Mouse (Mus musculus) forebrain, embryonic 15.5 days (tissue): ENCODE measurements at regions not wholly inside any gene's neighbourhood (a gene's known extent, or its start where the extent isn't known, plus 50 kb on each side); places are given as distances from the start of the nearest gene placed in this dataset.
"Not testable (repeated sequence)": the region's sequence is repeated elsewhere in the genome, so short reads cannot be mapped to it uniquely, and the experiment has no call there.

Experiments
- ATAC-seq: fragments of 200-750 bp; cut with Nextera tagmentation; replicated peaks from 2 replicates; pipeline ENCODE4 v1.8.0; 2017; ENCODE audit warnings: mild to moderate bottlenecking, moderate TSS enrichment, moderate library complexity
- H3K27ac ChIP-seq: fragments of 300-500 bp; sonication (generic); replicated peaks from 2 replicates; pipeline ENCODE4 v1.5.1; 2015; ENCODE audit warnings: mild to moderate bottlenecking, inconsistent platforms
- H3K27me3 ChIP-seq: fragments of 300-500 bp; sonication (generic); 2 replicates; pipeline ENCODE4 v1.6.1; 2015; ENCODE audit warnings: inconsistent platforms
- H3K36me3 ChIP-seq: fragments of 300-500 bp; sonication (generic); 2 replicates; pipeline ENCODE4 v1.6.1; 2015; ENCODE audit warnings: mild to moderate bottlenecking, inconsistent platforms
- H3K4me1 ChIP-seq: fragments of 300-500 bp; sonication (generic); 2 replicates; pipeline ENCODE4 v1.6.1; 2015; ENCODE audit warnings: inconsistent platforms
- H3K4me2 ChIP-seq: fragments of 300-500 bp; sonication (generic); replicated peaks from 2 replicates; pipeline ENCODE4 v1.6.1; 2015; ENCODE audit warnings: mild to moderate bottlenecking, inconsistent platforms
- H3K4me3 ChIP-seq: fragments of 300-500 bp; sonication (generic); 2 replicates; pipeline ENCODE4 v1.5.1; 2015; ENCODE audit warnings: mild to moderate bottlenecking, inconsistent platforms
- H3K9ac ChIP-seq: fragments of 300-500 bp; sonication (generic); replicated peaks from 2 replicates; pipeline ENCODE4 v1.6.1; 2015; ENCODE audit warnings: mild to moderate bottlenecking, inconsistent platforms
- H3K9me3 ChIP-seq: fragments of 300-500 bp; sonication (generic); 2 replicates; pipeline ENCODE4 v1.6.1; 2016; ENCODE audit warnings: inconsistent platforms
- WGBS: fragments of 180-500 bp; shearing (Covaris S2); methylation state at CpG from one replicate; pipeline ENCODE4 v1.1.7; 2015; ENCODE audit warnings: mixed read lengths; 5-methylcytosine and 5-hydroxymethylcytosine counted together

DNA sequence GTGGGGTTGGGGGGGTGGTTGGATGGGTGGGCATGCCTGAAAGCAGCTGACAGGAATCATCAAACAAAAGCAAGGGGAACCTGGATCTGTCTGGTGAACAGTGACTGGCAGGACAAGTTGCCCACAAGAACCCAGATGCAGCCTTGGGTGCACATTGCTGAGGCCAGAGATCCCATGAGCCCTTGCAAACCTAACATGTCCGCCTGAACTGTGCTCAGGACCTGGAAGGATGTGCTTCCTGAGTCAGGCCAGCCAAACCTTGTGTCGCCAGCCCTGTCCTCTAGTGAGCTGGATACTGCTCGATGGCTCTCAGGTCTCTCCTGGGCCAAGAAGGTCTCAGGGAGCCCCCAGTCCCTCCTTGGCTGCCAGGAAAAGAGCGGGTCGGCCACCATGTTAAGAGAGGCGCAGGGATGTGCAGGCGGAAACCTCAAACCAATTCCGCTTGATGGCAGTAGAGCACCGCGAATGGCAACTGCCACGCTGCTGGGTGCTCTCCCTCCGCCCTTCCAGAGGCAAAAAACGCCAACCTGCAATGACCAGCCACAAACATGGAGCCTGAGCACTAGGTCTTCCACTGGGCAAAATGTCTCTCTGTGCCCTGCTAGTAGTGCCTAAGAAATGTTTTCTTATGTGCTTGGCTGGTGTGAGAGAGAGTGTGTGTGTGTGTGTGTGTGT, 140.2 kb downstream of the Pls3 start:
- not testable (repeated sequence) for H3K4me2 ChIP-seq, H3K27me3 ChIP-seq, H3K9me3 ChIP-seq, ATAC-seq, H3K9ac ChIP-seq, H3K4me1 ChIP-seq, H3K27ac ChIP-seq, H3K4me3 ChIP-seq, H3K36me3 ChIP-seq
- 69% methylated on average over 10 of the region's 13 CpGs for WGBS

DNA sequence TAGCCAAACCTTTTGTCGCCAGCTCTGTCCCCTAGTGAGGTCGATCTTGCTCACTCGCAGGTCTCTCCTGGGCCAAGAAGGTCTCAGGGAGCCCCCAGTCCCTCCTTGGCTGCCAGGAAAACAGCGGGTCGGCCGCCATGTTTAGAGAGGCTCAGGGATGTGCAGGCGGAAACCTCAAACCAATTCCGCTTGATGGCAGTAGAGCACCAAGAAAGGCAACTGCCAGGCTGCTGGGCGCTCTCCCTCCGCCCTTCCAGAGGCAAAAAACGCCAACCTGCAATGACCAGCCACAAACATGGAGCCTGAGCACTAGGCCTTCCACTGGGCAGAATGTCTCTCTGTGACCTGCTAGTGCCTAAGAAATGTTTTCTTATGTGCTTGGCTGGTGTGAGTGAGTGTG, 141.3 kb downstream of the Pls3 start:
- not testable (repeated sequence) for H3K27me3 ChIP-seq, ATAC-seq, H3K9ac ChIP-seq, H3K36me3 ChIP-seq, H3K27ac ChIP-seq, H3K9me3 ChIP-seq, H3K4me1 ChIP-seq, H3K4me2 ChIP-seq
- H3K4me3 ChIP-seq, result peak overlapping the region; percentile 15; the same call in 1 of the 2 replicates
- WGBS, result 61% methylated on average over 11 of the region's 11 CpGs

DNA sequence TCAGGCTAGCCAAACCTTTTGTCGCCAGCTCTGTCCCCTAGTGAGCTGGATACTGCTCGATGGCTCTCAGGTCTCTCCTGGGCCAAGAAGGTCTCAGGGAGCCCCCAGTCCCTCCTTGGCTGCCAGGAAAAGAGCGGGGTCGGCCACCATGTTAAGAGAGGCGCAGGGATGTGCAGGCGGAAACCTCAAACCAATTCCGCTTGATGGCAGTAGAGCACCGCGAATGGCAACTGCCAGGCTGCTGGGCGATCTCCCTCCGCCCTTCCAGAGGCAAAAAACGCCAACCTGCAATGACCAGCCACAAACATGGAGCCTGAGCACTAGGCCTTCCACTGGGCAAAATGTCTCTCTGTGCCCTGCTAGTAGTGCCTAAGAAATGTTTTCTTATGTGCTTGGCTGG, 145.2 kb downstream of the Pls3 start:
- ATAC-seq, H3K27me3 ChIP-seq, H3K27ac ChIP-seq, H3K36me3 ChIP-seq, H3K4me2 ChIP-seq, H3K4me3 ChIP-seq, H3K4me1 ChIP-seq, H3K9me3 ChIP-seq, H3K9ac ChIP-seq: not testable (repeated sequence)
- 69% methylated on average over 12 of the region's 12 CpGs for WGBS

DNA sequence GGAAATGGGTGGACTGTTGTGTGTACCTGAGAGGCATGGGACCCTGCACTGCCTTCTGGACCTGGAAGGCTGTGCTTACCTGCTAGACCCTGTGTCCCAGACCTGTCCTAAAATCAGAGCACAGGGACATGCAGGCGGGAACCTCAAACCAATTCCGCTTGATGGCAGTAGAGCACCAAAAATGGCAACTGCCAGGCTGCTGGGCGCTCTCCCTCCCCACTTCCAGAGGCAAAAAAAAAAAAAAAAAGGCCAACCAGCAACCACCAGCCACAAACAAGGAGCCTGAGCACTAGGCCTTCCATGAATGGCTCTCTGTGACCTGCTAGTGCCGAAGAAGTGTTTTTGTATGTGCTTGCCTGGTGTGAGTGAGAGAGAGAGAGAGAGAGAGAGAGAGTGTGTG, 146.5 kb downstream of the Pls3 start:
- no peak for ATAC-seq
- H3K4me2 ChIP-seq, result no peak overlapping the region
- no peaks in the 10 kb centered on the region for H3K27me3 ChIP-seq
- WGBS, result 70% methylated on average over 4 of the region's 4 CpGs
- no peaks in the 10 kb centered on the region for H3K4me1 ChIP-seq
- no peak overlapping the region for H3K9ac ChIP-seq
- H3K9me3 ChIP-seq, result no peaks in the 10 kb centered on the region
- H3K27ac ChIP-seq, result no peak overlapping the region
- H3K4me3 ChIP-seq, result no peak overlapping the region
- H3K36me3 ChIP-seq, result peaks cover 4% of the 10 kb centered on the region

DNA sequence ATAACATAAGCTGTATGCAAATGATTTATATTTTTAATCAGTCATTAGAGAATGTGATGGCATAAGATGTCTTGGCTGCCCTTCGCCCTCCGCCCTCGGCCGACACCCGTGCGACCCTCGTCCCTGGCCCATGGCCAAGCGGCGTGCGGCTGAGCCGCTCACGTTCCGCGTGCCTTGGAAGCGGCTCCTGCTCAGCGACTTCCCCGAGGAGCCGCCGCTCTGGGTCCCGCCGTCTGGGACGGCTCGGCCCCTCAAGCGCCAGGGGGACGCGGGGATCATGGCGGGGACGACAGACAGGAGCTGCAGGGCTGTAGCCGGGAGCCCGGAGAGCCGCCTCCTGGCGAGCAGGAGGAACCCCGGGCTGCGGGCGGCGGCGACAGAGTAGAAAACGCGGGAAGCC, 145.5 kb upstream of the Rab39b start:
- 61% methylated on average over 39 of the region's 39 CpGs for WGBS
- H3K4me2 ChIP-seq, ATAC-seq, H3K4me3 ChIP-seq, H3K27me3 ChIP-seq, H3K4me1 ChIP-seq, H3K9ac ChIP-seq, H3K27ac ChIP-seq, H3K36me3 ChIP-seq, H3K9me3 ChIP-seq: not testable (repeated sequence)

DNA sequence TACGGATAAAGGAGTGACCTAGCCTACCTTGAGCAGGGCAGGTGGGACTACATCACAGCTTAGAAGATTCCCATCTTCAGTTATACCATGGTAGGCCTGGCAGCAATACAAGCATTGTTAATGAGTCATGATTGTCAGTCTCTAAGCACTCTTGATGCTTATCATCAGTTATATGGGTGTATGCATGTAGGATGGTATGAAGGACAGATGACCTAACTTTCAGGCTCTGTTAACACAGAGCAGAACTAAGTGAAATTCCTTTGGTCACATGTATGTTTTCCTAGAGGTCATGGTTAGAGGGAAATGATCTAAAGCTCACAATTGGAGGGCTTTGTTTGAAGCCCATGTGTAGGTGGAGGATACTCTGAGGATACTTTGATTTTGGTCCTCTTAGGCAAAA, 121.9 kb upstream of the Rab39b start:
- H3K4me1 ChIP-seq, result no peaks in the 10 kb centered on the region
- no peaks in the 10 kb centered on the region for H3K27me3 ChIP-seq
- no peaks in the 10 kb centered on the region for H3K36me3 ChIP-seq
- no peaks in the 10 kb centered on the region for H3K9me3 ChIP-seq
- no peak overlapping the region for H3K9ac ChIP-seq
- no peak for ATAC-seq
- no peak overlapping the region for H3K4me3 ChIP-seq
- H3K27ac ChIP-seq, result no peak overlapping the region
- H3K4me2 ChIP-seq, result no peak overlapping the region
- WGBS, result 20% methylated on average over 1 of the region's 1 CpGs

DNA sequence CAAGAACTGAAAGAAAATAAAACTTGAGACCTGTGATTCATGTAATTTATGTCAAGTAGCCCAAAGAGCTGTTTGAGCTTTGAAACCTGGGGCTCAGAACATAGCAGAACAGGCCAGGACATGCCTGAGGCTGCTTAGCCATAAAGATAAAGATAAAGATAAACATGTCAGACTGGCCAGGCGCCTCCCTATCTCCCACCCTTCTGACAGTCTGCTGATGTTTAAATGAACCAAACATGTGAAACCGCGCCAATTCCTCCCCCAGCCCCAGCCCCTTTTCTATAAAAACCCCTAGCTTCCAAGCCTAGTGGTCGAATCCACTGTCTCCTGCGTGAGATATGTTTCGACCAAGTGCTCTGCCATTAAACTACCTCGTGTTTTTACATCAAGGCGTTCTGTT, 97.2 kb upstream of the Rab39b start:
- not testable (repeated sequence) for H3K27me3 ChIP-seq, H3K27ac ChIP-seq, H3K4me1 ChIP-seq, H3K4me3 ChIP-seq, H3K9ac ChIP-seq, H3K9me3 ChIP-seq, ATAC-seq, H3K36me3 ChIP-seq, H3K4me2 ChIP-seq
- 97% methylated on average over 8 of the region's 8 CpGs for WGBS

DNA sequence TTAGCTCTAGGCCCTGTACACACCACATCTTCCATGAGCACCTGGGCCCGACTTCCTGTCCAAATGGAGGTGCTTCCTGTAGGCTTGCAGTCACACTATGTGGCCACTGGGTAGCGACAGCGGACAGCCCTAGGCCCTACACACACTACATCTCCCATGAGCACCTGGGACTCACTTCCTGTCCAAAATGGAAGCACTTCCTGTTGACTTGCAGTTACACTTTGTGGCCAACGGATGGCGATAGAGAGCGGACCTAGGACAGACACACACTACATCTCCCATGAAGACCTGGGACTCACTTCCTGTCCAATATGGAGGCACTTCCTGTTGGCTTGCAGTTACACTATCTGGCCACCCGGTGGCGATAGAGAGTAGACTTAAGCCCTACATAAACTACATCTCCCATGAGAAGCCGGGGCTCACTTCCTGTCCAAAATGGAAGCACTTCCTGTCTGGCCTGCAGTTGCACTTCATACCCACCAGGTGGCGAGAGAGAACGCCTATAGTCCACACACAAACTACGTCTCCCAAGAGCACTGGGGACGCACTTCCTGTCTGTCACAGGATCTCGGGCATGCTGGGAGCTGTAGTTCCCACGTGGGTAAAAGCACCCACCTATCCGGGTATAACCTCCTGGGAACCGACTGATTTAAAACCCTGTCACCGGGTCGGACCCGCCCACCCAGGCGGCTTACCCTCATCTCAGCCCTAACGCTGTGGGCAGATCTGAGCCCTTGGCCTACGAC, 96.1 kb upstream of the Rab39b start:
- no peaks in the 10 kb centered on the region for H3K9me3 ChIP-seq
- no peaks in the 10 kb centered on the region for H3K4me1 ChIP-seq
- peak overlapping the region; percentile 31 for H3K4me2 ChIP-seq
- no peak overlapping the region for H3K27ac ChIP-seq
- H3K27me3 ChIP-seq, result no peaks in the 10 kb centered on the region
- ATAC-seq, result peak; percentile 98
- H3K9ac ChIP-seq, result no peak overlapping the region
- 15% methylated on average over 23 of the region's 23 CpGs for WGBS
- peak overlapping the region; percentile 34 for H3K4me3 ChIP-seq
- H3K36me3 ChIP-seq, result no peaks in the 10 kb centered on the region

DNA sequence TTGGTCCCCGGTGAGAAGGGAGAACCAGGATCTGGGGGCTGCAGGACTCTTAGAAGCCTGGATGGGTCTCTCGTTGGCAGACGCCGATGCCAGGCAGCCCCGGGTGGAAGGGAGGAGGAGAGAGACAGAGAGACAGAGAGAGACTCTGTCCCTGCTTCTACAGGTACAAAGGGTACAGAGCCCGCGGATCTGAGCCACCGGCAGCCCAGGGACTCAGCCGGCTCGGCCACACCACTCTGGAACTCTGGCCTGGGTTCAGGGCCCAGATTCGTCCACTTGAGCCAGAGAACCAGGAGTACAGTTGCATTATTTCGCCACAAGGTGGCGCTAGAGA, 95.5 kb upstream of the Rab39b start:
- Histone ChIP-seq H3K4me1 (no peaks in the 10 kb centered on the region), H3K36me3 (no peaks in the 10 kb centered on the region), H3K9me3 (no peaks in the 10 kb centered on the region), H3K9ac (0 out of 2 replicates have a peak overlapping the region, but pooled peaks have one; percentile 9), H3K4me2 (peak overlapping the region; percentile 31), H3K27ac (no peak overlapping the region), H3K27me3 (no peaks in the 10 kb centered on the region), H3K4me3 (peak overlapping the region; percentile 25)
- WGBS, result 54% methylated on average over 13 of the region's 13 CpGs
- peak; percentile 64 for ATAC-seq

DNA sequence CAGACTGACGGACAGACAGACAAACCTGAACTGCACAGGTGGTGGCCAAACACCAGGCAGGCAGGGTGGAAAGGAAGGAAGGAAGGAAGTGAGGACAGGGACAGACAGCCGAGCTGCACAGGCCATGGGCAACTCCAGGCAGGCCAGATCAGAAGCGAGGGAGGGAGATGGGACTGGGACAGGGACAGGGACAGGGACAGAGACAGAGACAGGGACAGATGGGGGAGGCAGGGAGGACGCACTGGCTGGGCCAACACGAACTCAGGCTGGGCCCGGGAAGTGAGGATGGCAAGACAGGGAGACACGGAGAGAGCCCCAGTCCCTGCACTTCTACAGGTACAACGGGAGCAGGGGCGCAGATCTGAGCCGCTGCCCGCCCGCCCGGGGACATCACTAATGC, 94.9 kb upstream of the Rab39b start:
- ATAC-seq, result no peak
- Histone ChIP-seq H3K9ac (0 out of 2 replicates have a peak overlapping the region, but pooled peaks have one; percentile 9), H3K27me3 (no peaks in the 10 kb centered on the region), H3K9me3 (no peaks in the 10 kb centered on the region), H3K4me3 (peak overlapping the region; percentile 25), H3K27ac (no peak overlapping the region), H3K36me3 (no peaks in the 10 kb centered on the region), H3K4me2 (peak overlapping the region; percentile 31), H3K4me1 (no peaks in the 10 kb centered on the region)
- 91% methylated on average over 13 of the region's 13 CpGs for WGBS

DNA sequence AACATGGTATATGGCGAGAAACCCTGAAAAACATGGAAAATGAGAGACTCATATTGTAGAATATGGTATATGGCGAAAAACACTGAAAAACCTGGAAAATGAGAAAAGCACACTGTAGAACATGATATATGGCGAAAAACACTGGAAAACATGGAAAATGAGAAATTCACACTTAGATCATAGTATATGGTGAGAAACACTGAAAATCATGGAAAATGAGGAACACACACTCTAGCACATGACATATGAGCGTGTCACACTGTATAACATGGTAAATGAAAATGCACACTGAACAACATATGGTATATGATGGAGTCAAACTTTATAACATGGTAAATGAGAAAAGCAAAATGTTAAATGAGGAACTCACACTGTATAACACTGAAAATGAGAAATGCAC, 89.6 kb upstream of the Rab39b start:
- no peak for ATAC-seq
- Histone ChIP-seq H3K4me2 (no peak overlapping the region), H3K9me3 (no peaks in the 10 kb centered on the region), H3K4me1 (no peaks in the 10 kb centered on the region), H3K9ac (no peak overlapping the region), H3K27ac (no peak overlapping the region), H3K36me3 (no peaks in the 10 kb centered on the region), H3K27me3 (no peaks in the 10 kb centered on the region), H3K4me3 (no peak overlapping the region)
- WGBS, result 89% methylated on average over 4 of the region's 4 CpGs

DNA sequence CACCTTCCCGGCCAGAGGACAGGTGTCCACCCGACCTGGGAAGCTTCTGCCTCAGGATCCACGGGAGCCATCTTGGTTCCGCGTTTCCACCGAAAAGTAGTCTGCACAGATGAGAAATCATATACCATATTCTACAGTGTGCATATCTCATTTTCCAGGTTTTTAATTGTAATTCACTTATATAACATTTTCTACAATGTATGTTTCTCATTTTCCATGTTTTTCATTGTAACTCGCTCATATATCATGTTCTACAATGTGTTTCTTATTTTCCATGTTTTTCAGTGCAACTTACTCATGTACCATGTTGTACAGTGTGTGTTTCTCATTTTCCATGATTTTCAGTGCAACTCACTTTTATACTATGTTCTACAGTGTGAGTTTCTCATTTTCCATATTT, 65.4 kb upstream of the Rab39b start:
- H3K4me3 ChIP-seq, result no peak overlapping the region
- H3K9ac ChIP-seq, result no peak overlapping the region
- H3K36me3 ChIP-seq, result no peaks in the 10 kb centered on the region
- H3K4me2 ChIP-seq, result no peak overlapping the region
- ATAC-seq, result no peak
- no peaks in the 10 kb centered on the region for H3K4me1 ChIP-seq
- WGBS, result 91% methylated on average over 7 of the region's 7 CpGs
- no peaks in the 10 kb centered on the region for H3K27me3 ChIP-seq
- H3K27ac ChIP-seq, result no peak overlapping the region
- no peaks in the 10 kb centered on the region for H3K9me3 ChIP-seq
